Mouse (Mus musculus) kidney, adult 2 months (tissue): ENCODE measurements around the gene Gm38100.

Experiments
- CTCF ChIP-seq: fragments of 200-500 bp; conservative IDR thresholded peaks from 2 replicates; pipeline ENCODE4 v1.5.1; 2011; ENCODE audit warnings: low read depth, mild to moderate bottlenecking, control low read depth, low read length, moderate library complexity, mixed read lengths; ENCODE audit not compliant: insufficient read depth, insufficient read length
- POLR2A ChIP-seq: fragments of 200-500 bp; IDR thresholded peaks from one replicate; pipeline ENCODE4 v1.6.1; 2011; ENCODE audit warnings: low read depth, low read length, control low read depth

GRCm38 (mm10) chr1:175880453-175881296 lies 39.5 kb upstream of the Gm38100 start, which contains the start of gene Exo1:
- TF ChIP-seq CTCF (no peak), POLR2A (no peak)
